Mouse (Mus musculus) gastrocnemius, postnatal 4 days (tissue): ENCODE data around the gene Soga3. TPM values are rescaled to one million over a fixed set of nuclear protein-coding genes. Genes with fewer than 3 reads are reported as not detected.

Source experiments
- DNase-seq, 2 experiments: peaks; one replicate each; pipeline ENCODE4 v3.0.0; 2021 to 2022; ENCODE audit warnings: low spot score in 2 of 2, mixed read lengths in 2 of 2
- long read RNA-seq, 2 experiments: library from polyadenylated mRNA; stranded (forward); transcript quantifications; one replicate each; pipeline ENCODE4 v2.0.0; 2021
- total RNA-seq, 2 experiments: library from RNA; stranded (reverse); gene quantifications; 2 replicates each; pipeline ENCODE4 v1.2.3; 2021

The Soga3 gene
- under 1 TPM; 0.42 to 0.49 TPM for total RNA-seq
- long read RNA-seq, experiment 1, result 0 reads
- long read RNA-seq, experiment 2, result 0 reads

DNA sequence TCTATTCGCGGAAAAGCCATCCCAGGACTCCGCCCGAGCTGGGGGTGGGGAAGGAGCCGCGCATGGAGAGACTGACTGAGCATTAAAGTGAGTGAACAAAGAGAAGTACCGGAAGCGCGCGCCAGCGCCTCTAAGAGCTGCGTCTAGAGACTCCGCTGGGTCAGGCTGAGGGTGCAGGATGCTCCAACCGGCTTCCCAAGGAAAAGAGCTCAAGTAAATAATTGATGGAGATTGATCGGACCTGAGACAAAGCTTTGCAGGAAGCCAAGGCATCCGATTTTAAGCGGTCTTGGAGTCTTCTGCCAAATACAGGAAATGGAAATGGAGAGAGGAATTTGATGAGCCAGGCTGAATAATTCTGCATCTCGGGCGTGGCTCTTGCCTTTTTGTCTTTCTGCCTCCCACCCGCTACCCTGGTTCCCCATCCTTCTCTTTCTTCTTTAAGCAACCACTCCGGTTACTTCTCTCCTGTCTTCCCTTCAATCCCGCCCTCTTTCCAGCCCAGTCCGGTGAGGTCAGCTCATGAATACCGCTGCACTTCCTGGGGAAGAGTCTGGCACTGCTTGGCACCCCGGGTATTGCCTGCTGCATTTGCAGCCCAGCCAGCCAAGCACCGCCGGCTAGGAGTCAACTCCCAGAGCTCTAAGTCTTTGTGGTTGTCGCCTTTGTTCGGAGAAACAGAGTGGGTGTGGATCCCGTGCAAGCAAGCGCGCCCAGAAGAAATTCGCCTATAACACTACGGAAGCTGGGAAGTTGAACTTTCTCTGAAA, at the start of gene Soga3:
Soga3 (plus strand) TSS at position 274 of the 770 bp plus-strand sequence.
- DNase-seq, result no peak

DNA sequence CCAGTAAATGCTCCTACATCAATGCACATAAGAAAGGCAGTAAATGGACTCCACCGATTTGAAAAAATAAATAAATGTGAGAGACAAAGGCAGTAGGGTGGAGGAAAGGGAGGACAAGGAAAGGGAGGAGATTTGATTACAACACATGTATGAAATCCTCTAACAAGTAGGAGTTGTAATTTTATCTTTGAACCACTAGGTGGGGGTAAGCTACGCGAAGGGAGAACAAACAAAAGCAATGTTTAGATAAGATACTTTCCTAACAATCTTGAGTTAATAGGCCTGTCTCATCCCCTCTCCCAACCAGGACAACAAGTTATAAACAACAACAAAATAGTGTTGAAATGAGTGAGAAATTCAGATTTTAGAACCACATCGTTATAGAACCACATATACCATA, 36.7 kb upstream of the Soga3 start:
- DNase-seq, result no peak

GRCm38 (mm10) chr10:29142556-29143105, 1.0 kb upstream of the Soga3 start:
- DNase-seq, result no peak

DNA sequence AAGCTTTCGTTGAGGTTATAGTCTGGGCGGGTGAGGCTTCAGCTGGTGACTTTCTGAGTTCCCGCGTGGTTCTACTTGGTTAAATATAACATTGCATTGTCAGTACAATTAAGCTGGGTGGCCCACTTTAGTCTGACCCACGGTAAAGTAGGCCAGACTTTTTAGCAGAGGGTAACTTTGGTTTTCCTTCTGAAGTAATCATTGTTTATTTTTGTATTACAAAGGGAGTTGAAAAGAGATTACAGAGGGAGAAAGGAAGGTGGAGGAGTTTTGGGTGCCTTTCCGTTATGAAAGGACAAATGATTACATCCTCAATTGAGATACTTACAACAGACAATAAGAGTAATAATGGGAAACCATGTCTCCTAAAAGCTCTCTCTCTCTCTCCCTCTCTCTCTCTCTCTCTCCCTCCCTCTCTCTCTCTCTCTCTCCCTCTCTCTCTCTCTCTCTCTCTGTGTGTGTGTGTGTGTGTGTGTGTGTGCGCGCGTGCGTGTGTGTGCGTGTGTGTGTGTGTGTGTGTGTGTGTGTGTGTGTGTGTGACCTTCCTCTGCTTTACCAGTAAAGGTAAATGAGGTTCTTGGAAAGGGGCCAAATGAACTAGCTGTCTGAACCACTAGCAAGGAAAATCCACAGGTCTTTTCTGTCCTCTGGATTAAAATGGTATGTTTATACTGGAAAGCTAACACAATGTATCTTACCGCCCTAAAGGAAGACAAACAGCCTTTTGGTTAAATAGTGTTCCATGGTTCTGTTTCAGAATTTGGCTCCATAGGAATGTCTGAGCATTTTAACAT, 1.2 kb downstream of the Soga3 start:
- no peak for DNase-seq

DNA sequence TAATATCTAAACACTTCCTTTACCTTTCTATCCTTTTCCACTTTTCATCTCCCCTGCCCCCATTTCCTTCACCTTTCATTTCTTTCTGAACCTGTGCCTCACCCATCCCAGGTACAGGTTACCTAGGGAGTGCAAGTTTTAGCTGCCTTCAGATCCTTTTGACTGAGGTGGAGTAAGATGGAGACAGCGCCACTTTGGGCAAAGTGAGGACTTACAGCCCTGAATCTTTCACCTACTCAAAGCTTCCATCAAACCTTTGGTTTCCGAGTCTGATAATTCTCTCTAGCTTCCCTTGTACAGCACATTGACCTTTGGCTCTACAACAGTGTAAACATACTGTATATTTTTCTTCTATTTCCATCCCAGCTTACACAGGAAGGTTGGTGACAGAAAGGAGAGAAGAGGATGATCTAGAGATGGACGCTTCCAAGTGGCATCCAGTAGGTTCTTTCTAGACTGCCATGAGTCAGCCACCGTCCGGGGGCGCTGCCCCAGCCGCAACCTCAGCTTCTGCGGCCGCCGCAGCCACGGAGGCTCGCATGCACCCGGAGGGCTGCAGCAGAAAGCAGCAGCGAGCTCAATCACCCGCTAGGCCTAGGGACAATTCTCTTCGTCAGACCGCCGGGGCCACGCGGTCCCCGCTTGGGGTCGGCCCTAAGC, 2.7 kb downstream of the Soga3 start:
- DNase-seq, result no peak

DNA sequence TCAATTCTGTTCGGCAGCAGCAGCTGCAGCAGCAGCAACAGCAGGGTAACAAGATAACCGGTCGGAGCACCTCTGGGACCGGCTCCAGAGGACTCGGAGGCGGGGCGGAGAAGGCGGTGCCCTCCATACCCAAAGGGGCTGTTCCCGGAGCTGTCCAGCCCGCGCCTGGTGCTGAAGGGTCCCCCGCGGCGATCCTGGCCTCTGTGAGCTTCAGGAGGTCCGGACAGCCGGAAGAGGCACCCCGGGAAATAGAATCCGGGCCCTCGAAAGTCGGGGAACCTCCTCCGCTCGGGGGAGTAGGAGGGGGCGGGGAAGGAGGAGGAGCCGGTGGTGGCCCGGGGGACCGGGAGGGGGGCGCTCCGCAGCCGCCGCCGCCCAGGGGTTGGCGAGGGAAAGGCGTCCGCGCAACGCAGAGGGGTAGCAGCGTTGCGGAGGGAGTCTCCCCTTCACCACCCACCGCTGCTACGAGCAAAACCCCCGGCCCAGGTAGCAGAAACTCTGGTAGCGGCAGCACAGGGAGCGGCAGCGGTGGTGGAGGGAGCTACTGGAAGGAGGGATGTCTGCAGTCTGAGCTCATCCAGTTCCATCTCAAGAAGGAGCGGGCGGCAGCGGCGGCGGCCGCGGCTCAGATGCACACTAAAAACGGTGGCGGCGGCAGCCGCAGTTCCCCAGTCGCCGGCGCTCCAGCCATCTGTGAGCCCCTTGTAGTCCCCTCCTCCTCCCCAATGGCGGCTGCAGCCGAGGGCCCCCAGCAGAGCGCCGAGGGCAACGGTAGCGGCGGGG, 3.4 kb downstream of the Soga3 start:
- peak; percentile 61 to 80 for DNase-seq

- no peak for DNase-seq
Observed at GRCm38 (mm10) chr10:29147641-29147990, 4.0 kb downstream of the Soga3 start.

- no peak for DNase-seq
Observed at GRCm38 (mm10) chr10:29148076-29148475, 4.4 kb downstream of the Soga3 start.

GRCm38 (mm10) chr10:29155304-29155703, 11.7 kb downstream of the Soga3 start:
- DNase-seq, result no peak

GRCm38 (mm10) chr10:29161664-29162063, 18.0 kb downstream of the Soga3 start:
- DNase-seq, result no peak

DNA sequence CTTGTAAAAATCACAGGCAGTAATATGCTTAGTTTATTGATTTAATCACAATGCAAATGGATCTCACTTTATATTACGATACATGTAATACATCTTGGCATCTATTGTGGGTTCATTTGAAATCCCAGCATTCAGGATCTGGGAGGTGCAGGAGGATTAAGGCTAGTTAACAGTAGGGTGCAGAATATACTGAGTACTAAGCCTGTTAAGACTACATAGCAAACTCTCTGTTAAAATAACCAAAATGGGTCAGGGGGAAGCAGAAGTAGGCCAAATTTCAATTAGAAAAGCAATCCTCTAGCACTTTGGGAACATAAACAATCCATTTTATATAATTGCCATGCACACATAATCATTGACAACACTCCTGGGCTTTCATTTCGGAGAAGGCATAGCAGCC, 30.1 kb downstream of the Soga3 start:
- DNase-seq, result no peak

DNA sequence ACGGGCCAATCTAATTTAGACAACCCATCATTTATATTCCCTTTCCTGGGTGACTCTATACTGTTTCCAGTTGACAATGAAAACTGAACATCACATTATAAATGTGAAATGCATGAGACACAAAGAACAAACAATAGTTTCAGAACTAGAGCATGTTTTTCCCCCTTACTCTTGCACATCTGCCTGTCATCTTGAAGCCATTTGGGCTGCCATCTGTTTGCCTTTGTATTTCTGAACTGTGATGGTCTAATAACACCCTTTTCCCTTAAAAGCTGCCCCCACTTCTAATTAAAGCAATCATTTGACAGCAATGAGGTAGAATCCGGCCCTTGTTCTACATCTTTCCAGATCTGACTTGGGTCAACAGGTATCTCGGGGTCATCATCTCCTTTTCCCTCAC, 32.0 kb downstream of the Soga3 start:
- no peak for DNase-seq

DNA sequence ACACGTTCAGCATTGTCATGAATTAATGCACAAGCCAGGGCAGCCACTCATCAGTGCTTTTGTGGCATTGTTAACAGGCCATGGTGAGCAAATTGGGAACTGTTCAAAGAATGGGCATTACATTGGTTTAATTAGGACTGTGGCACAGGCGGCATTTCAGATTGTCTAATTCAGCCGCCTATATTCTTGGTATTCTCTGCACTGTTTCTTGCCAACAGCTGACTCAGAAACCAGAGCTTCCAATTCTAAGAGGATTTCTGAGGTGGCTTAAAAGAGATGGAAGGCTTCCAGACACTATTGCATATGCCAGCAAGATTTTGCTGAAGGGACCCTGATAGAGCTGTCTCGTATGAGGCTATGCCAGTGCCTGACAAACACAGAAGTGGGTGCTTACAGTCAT, 33.2 kb downstream of the Soga3 start:
- DNase-seq, result no peak

DNA sequence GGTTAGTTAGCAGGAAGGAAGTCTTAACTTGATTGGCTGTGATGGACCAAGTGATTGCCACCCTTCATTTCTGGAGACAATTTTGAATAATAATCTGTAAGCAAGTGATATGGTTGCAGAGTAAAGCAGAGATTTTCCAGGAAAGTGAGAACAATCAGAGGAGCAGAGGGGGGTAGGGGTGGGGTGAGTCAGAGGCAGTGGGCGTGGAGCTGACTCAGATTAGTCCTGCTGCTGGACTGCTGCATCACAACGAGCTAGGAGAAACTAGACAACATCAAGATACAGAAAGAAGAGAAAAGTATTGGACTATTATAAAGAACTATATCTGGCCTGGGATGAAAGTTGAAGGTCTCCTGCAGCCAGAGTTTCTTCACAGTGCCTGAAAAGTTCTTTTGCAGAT, 34.4 kb downstream of the Soga3 start:
- DNase-seq, result no peak

GRCm38 (mm10) chr10:29180210-29180609, 36.6 kb downstream of the Soga3 start:
- DNase-seq, result no peak

DNA sequence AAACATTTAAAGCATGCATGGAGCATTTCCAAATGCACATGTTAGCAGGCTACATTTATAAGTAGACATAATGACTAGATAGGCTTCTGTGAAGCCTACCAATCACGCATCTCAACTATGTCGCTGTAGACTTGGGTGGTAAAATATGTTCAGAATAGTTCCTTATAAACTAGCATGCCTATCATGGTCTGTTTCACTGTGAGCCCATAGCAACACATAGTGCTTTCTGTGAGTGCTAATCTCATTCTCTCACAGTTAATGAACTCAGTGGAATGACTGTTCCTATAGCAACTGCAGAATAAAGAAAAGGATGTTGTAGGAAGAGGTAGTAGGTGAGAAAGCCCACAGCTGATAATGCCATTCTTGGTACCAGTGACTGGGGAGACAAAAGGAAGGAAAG, 37.4 kb downstream of the Soga3 start:
- no peak for DNase-seq

DNA sequence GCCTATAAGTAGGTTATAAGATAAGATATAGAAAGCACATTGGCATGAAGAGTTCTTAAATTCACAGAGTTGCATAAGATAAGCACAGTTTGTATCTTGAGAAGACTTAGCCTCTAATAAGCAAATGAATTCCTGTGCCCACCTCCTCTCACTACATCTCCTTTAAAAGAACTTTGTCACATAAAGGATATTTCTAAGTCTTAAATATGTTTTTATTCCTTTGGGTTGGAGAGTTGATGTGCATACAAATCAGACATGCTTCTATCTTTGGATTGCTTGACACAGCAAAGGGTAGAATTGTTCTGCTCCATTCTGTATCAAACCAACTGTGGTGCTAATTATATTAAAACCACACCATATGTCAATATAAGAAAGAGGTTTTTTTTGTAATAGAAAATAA, 50.1 kb downstream of the Soga3 start:
- no peak for DNase-seq

DNA sequence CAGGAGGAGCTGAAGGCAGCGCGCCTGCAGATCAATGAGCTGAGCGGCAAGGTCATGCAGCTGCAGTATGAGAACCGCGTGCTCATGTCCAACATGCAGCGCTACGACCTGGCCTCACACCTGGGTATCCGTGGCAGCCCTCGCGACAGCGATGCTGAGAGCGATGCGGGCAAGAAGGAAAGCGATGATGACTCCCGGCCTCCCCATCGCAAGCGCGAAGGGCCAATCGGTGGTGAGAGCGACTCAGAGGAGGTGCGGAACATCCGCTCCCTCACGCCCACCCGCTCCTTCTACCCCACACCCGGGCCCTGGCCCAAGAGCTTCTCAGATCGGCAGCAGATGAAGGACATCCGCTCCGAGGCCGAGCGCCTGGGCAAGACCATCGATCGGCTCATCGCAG, 53.2 kb downstream of the Soga3 start:
- DNase-seq, result no peak

DNA sequence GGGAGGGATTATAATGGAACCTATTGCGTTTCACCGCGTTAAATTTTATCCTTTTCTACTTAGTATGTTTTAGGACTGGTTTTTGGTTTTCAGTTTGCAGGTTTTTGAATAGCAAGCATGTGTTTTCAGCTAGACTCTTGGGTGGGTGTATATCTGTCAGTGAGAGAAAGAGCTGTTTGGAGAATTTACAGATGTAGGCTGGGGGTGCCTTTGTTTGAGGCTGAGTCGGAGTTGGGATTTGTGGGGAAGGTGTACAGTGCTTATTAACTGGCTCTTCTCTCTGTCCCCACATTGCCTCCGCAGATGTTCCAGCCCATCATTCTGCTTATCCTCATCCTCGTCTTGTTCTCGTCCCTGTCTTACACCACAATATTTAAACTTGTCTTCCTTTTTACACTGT, 55.0 kb downstream of the Soga3 start, which contains the start of gene Gm49353:
Gm49353 (plus strand) TSS at position 313 of the 400 bp plus-strand sequence.
- no peak for DNase-seq

DNA sequence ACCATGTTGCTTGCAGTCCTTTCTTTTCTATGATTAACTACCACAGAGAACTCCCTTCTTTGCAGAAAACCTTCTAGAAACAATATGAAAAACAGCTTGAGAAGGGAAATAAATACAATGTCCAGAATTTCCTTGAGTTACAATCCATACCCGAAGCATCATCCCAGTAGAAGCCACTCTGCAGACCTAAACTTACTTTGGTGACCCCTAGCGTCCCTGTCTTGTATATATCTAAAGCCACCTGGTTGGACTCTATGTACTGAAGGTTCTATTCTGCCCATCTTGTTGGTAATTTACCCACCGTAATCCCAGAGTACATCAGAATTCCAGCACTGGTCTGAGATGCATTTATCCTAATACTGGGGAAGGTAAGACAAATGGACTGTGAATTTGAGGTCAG, 56.2 kb downstream of the Soga3 start:
- DNase-seq, result no peak

GRCm38 (mm10) chr10:29200609-29201008, 57.0 kb downstream of the Soga3 start:
- no peak for DNase-seq
